Mouse (Mus musculus): Measurements from ENCODE around the gene Alpl.

Gene Alpl

DNA sequence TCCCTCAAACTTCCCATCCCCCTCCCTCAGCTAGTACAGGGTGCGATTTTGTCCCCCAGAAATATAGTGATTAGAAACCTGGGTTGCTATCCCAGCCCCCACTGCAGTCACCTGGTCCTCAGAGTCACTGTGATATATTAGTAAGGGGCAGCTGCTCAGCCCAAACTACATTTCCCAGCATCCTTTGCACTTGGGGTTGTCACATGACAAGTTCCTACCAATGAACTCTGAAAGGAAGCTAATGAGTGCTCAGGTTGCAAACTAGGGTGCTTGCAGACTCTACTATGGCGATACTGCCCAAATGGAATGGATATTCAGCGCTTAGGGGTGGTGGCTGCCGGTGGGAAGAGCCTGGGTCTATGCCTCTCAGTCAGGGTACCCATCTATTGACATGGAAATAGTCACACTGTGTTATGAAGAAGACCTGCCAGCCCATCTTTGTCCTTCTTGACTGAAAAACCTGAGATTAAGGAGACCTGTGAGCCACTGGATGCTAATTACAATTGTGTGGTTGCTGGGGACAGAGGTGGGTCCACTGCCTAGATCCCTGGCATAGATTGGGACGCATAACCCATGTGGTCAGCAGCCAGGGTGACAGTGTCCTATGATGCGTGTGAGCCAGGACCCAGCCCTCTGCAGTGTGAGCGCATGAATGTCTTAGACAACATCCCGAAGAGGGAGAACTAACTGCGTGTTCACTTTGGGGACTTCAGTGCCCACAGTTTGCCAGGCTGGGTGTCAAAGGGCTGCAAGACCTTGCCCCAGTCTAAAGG is 56.8 kb downstream of the Alpl start:
- no peak for DNase-seq (ENCODE audit: low read depth, low spot score)

DNA sequence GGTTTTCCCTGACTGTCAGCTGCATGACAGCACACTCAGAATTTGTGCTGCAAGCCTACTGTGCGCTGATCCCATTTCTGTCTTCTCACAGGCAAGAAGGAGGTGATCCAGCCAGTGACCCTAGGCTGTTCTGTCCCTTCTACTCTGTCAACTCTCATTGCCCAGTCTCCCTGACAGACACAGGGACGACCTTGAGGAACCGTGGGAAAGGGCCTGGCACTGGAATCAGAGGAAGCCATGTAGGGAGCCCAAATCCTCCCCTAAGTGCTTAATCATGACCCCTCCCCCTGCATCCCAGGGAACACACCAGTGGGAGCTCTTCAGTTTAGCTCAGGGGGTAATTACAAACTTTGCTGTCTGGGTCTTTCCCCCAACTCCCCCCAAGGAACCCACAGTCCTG is 58.4 kb downstream of the Alpl start:
- no peak for DNase-seq (ENCODE audit: low read depth, low spot score)

GRCm38 (mm10) chr4:137736220-137736701 is 59.9 kb downstream of the Alpl start:
- no peak for DNase-seq (ENCODE audit: low read depth, low spot score)

DNA sequence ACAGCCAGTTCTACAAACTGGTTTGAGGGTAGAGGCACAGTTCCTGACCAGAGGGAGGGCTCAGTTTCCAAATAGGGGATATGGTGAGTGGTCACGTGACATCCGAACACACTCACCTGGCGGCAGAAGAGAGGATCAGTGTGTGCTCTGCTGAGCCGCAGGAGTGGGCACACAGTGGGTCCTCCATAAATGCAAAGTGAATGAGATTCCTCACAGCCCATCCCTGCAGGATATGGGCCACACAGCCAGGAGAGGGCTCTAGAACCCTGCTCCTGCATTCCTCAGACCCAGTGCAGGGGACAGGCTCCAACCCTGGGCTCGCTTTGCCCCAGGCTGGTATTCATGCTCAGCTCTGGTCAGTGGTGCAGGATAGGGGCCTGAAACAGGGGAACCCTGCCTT is 62.7 kb downstream of the Alpl start:
- no peak for DNase-seq (ENCODE audit: low read depth, low spot score)

DNA sequence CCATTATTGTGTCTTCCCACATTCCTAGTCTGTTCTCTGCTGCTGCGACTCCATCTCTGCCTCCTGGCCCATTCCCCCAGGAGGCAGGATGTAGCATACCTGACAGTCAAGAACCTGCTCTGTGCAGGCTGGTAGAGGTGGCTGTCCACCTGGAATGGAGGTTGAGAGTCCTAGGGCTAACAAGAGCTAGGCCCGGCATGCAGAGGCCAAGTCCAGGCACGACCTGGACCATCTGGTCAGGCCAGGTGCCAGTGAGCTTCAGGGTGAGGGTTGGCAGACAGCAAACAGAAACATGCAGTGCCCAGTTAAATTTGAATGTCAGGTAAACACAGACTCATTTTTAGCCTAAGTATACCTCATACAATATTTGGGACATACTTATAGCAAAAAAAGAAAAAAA is 63.2 kb downstream of the Alpl start:
- DNase-seq (ENCODE audit: low read depth, low spot score) = no peak

GRCm38 (mm10) chr4:137732361-137732760 is 63.8 kb downstream of the Alpl start:
- no peak for DNase-seq (ENCODE audit: low read depth, low spot score)

GRCm38 (mm10) chr4:137731891-137732290 is 64.3 kb downstream of the Alpl start:
- DNase-seq (ENCODE audit: low read depth, low spot score) = no peak

GRCm38 (mm10) chr4:137730757-137731156 is 65.4 kb downstream of the Alpl start:
- peak; percentile 65 for DNase-seq (ENCODE audit: low read depth, low spot score)

DNA sequence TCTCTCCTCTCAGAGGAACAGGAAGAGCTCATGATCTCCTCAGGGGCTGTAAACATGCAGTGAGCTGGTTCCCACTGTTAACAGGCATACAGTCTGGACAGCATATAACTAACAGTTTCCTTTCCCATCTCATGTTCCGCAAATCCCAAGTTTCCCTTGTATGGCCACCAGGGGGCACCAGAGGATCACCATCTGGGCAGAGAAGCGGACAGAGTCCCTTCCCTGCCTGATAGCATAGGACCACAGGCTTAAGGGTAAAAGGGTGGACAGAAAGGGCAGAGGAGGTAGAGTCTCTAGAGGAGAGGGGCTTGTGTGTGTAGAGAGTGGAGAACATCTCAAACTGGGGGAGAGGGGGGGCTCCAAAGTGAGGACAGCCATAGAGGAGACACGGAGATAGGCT is 66.0 kb downstream of the Alpl start:
- peak; percentile 91 for DNase-seq (ENCODE audit: low read depth, low spot score)

GRCm38 (mm10) chr4:137729155-137729855 is 66.9 kb downstream of the Alpl start:
- DNase-seq (ENCODE audit: low read depth, low spot score) = no peak

GRCm38 (mm10) chr4:137728399-137729154 is 67.6 kb downstream of the Alpl start:
- no peak for DNase-seq (ENCODE audit: low read depth, low spot score)

GRCm38 (mm10) chr4:137727506-137728187 is 68.5 kb downstream of the Alpl start:
- DNase-seq (ENCODE audit: low read depth, low spot score) = no peak

- no peak for DNase-seq (ENCODE audit: low read depth, low spot score)
Observed at GRCm38 (mm10) chr4:137726739-137727505, 69.3 kb downstream of the Alpl start.

GRCm38 (mm10) chr4:137725541-137726145 is 70.5 kb downstream of the Alpl start:
- DNase-seq (ENCODE audit: low read depth, low spot score) = no peak

GRCm38 (mm10) chr4:137724766-137725165 is 71.4 kb downstream of the Alpl start:
- DNase-seq (ENCODE audit: low read depth, low spot score) = no peak

DNA sequence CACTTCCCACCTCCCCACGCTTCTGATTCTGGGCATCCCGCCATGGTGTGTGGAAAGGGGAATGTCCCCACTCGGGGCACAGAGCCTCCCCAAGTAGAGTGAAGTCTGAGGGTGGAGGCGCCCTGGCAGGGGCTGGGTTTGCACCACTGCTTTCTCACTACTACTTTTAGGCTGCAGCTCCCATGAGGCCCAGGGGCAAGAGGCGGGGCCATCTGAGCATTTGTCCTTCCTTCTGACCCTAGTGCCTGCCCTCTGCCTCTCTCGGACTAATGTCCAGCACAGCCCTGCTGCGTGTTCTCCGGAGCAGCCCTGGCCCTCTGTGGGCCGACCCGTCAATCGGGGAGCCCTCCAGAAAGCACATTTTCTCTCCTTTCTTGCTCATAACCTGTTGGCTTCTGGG is 72.0 kb downstream of the Alpl start:
- DNase-seq (ENCODE audit: low read depth, low spot score) = no peak

GRCm38 (mm10) chr4:137723527-137723926 is 72.7 kb downstream of the Alpl start:
- no peak for DNase-seq (ENCODE audit: low read depth, low spot score)

DNA sequence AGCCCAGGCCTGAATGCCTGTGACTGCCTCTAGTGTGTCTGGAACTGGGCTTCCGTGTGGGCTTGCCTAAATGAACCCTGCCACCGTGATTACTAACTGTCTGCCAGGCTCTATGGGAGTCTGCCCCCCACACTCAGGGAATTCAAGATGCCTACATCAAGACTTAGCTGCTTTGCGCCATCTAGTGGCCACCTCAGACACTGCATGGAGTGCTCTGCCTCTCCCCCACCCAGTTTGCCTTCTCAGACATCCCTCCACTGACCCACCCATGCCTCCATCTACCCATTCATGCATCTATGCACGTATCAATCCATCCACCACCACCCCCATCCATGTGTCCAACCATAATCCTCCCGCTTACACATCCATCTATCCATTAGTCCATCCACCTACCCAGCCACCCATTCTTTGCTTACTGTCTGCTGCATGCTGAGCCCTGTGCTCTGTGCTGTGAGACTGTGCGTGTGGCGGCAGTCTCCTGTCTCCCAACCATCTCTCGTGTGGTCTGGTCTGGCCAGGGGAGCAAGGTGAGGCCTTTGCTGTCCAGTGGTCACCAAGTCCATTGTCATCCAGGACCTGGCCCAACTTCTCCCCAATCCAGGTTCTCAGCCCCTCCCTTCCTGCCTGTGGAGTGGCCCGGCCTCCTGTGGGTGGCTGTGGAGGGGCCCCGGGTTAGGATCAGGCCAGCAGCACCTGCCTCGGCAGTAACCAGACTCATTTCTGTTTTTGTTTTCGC is 73.3 kb downstream of the Alpl start:
- peak; percentile 76 for DNase-seq (ENCODE audit: low read depth, low spot score)

DNA sequence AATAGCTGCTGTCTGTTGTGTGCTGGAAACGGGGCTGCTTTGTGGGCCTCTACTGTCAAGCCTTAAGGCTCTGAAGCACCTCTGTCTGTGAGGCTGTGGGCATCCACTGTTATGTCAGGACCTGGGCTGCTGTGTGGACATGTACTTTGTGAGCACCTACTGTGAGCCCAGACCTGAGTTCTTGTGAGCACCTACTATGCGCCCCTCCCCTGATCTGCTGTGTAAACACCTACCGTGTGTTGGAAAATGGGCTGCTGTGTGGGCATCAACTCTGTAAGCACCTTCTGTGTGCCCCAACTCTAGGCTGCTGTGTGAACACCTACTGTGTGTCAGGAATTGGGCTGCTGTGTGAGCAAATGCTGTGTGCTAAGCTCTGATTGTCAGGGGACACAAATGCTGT is 74.0 kb downstream of the Alpl start:
- no peak for DNase-seq (ENCODE audit: low read depth, low spot score)

GRCm38 (mm10) chr4:137721563-137721962 is 74.6 kb downstream of the Alpl start:
- no peak for DNase-seq (ENCODE audit: low read depth, low spot score)

Measured in 3T3-L1 (cell line).